In the genomic region with DNA sequence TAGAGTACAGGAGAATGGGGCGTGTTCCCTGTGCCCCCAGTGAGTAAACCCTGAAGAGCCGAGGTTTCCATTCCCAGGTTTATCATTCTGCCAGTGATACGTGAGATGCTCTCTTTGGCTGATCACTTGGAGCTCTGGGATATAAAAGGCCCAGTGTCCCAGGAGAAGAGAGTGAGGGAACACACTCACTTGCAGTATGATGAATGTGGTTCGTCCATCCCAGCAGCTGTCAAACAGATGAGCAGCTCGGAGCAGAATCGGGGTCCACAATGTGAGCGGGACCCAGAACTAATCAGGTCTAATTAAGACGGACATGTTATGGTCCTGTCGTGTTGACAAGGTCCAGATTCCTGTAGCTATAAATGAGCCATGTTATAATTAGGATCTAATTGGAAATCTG, we compare ENCODE assay signal across 15 mouse cellular contexts.
A peak's percentile ranks its signal among the peaks of the same experiment; 100 is the strongest.
DNase-seq lines count a peak whose midpoint lies in the region; ATAC-seq lines count a peak whose summit lies in the region.
"Had no signal": no experiment of that assay in that cellular context is flagged by ENCODE, and none has a peak within 500 bp of the region (broad histone marks: within the 10 kb centered on the region; RNA-seq: fewer than 3 reads in every experiment).

No protein-coding gene starts in this region.

- H3K27me3 ChIP-seq in kidney, embryonic 15.5 days: no peaks in the 10 kb centered on the region
- H3K27me3 ChIP-seq in hindbrain, embryonic 10.5 days (ENCODE audit: insufficient read depth, poor library complexity, severe bottlenecking): no peaks in the 10 kb centered on the region
- H3K27me3 ChIP-seq in neural tube, embryonic 14.5 days (ENCODE audit: control insufficient read depth, insufficient read depth, low read length): no peaks in the 10 kb centered on the region
- H3K27me3 ChIP-seq: heart, embryonic 15.5 days had no signal

- 0 out of 2 replicates have a peak, but pooled peaks cover 4% of the 10 kb centered on the region for H3K4me1 ChIP-seq in kidney, embryonic 15.5 days
- H3K4me1 ChIP-seq in hindbrain, embryonic 10.5 days (replicated peaks): peaks cover 13% of the 10 kb centered on the region; the same call in 1 of the 2 replicates
- 0 out of 2 replicates have a peak, but pooled peaks cover 4% of the 10 kb centered on the region for H3K4me1 ChIP-seq in neural tube, embryonic 14.5 days (ENCODE audit: control insufficient read depth, insufficient read depth, low read length)
- H3K4me1 ChIP-seq: heart, embryonic 15.5 days had no signal

- H3K9ac ChIP-seq in kidney, embryonic 15.5 days: no peak overlapping the region
- H3K9ac ChIP-seq in neural tube, embryonic 14.5 days (replicated peaks; ENCODE audit: low read depth, low read length): no peak overlapping the region
- H3K9ac ChIP-seq: heart, embryonic 15.5 days had no signal

- no peak for DNase-seq in kidney, adult 8-10 months
- peak; percentile 12 for DNase-seq in embryo, embryonic 9.5 days (ENCODE audit: extremely low spot score)
- DNase-seq in hindbrain, embryonic 10.5 days (ENCODE audit: low spot score): peak; percentile 34
- DNase-seq in lung, postnatal 36 days: no peak
- DNase-seq in spleen, postnatal 4 days (ENCODE audit: low spot score in 2 of 2): no peak
- DNase-seq in ovary, postnatal 10 days (ENCODE audit: low spot score): no peak
- DNase-seq: adrenal gland, adult 8-10 months; gastrocnemius, postnatal 14 days; kidney, postnatal 14 days; layer of hippocampus, postnatal 36 days; lung, postnatal 10 days; right cerebral cortex, postnatal 25 days had no signal

- ATAC-seq in kidney, embryonic 15.5 days (replicated peaks; ENCODE audit: low FRiP score): 0 out of 2 replicates have a peak, but pooled peaks have one; percentile 25
- peak; percentile 71; the same call in 1 of the 2 replicates for ATAC-seq in neural tube, embryonic 14.5 days (ENCODE audit: low read depth)

- H3K9me3 ChIP-seq in kidney, embryonic 15.5 days (replicated peaks): no peaks in the 10 kb centered on the region
- 0 out of 2 replicates have a peak, but pooled peaks cover 4% of the 10 kb centered on the region for H3K9me3 ChIP-seq in hindbrain, embryonic 10.5 days
- H3K9me3 ChIP-seq in neural tube, embryonic 14.5 days (ENCODE audit: control insufficient read depth, low read length): no peaks in the 10 kb centered on the region
- H3K9me3 ChIP-seq: heart, embryonic 15.5 days had no signal

- no peak overlapping the region for H3K4me3 ChIP-seq in kidney, embryonic 15.5 days (replicated peaks)
- no peak overlapping the region for H3K4me3 ChIP-seq in hindbrain, embryonic 10.5 days
- no peak overlapping the region for H3K4me3 ChIP-seq in neural tube, embryonic 14.5 days (ENCODE audit: low read depth, low read length)
- H3K4me3 ChIP-seq: heart, embryonic 15.5 days had no signal

- no peaks in the 10 kb centered on the region for H3K36me3 ChIP-seq in kidney, embryonic 15.5 days
- no peaks in the 10 kb centered on the region for H3K36me3 ChIP-seq in hindbrain, embryonic 10.5 days
- no peaks in the 10 kb centered on the region for H3K36me3 ChIP-seq in neural tube, embryonic 14.5 days (ENCODE audit: control insufficient read depth, insufficient read depth, low read length)
- H3K36me3 ChIP-seq: heart, embryonic 15.5 days had no signal

- H3K27ac ChIP-seq in kidney, embryonic 15.5 days: no peak overlapping the region
- H3K27ac ChIP-seq in hindbrain, embryonic 10.5 days: no peak overlapping the region
- no peak overlapping the region for H3K27ac ChIP-seq in neural tube, embryonic 14.5 days (ENCODE audit: low read depth, low read length)
- H3K27ac ChIP-seq: heart, embryonic 15.5 days had no signal

- 0 out of 2 replicates have a peak overlapping the region, but pooled peaks have one; percentile 16 for H3K4me2 ChIP-seq in kidney, embryonic 15.5 days
- peak overlapping the region; percentile 23; the same call in 1 of the 2 replicates for H3K4me2 ChIP-seq in neural tube, embryonic 14.5 days (ENCODE audit: low read depth, low read length)
- H3K4me2 ChIP-seq: heart, embryonic 15.5 days had no signal

- WGBS in kidney, embryonic 15.5 days: 37% methylated on average over 9 of the region's 9 CpGs
- WGBS in hindbrain, embryonic 10.5 days: 25% methylated on average over 9 of the region's 9 CpGs
- 20% methylated on average over 9 of the region's 9 CpGs for WGBS in neural tube, embryonic 14.5 days

Comparison
In these comparisons a context has a peak if more than half of its experiments do, and no peak if none do; other contexts are left out.
1. DNase-seq: peak in embryo, embryonic 9.5 days (single experiment) and hindbrain, embryonic 10.5 days (single experiment); none in kidney, adult 8-10 months (0 of 2), lung, postnatal 36 days (single experiment), spleen, postnatal 4 days (0 of 2) and ovary, postnatal 10 days (single experiment).